Mouse (Mus musculus) midbrain, embryonic 16.5 days (tissue): ENCODE results near the gene Mtcl1. TPM values are rescaled to one million over a fixed set of nuclear protein-coding genes. Genes with fewer than 3 reads are reported as not detected.

ENCODE experiments used
- ATAC-seq: fragments of 200-750 bp; cut with Nextera tagmentation; 2 replicates; pipeline ENCODE4 v1.8.0; 2017; ENCODE audit warnings: moderate TSS enrichment
- H3K27ac ChIP-seq: fragments of 300-500 bp; sonication (generic); 2 replicates; pipeline ENCODE4 v1.5.1; 2014; ENCODE audit warnings: mild to moderate bottlenecking, low read length, mixed read lengths
- H3K27me3 ChIP-seq: fragments of 300-500 bp; sonication (generic); 2 replicates; pipeline ENCODE4 v1.6.1; 2014; ENCODE audit warnings: low read depth, low read length, mixed read lengths; ENCODE audit not compliant: control insufficient read depth, insufficient read depth
- H3K36me3 ChIP-seq: fragments of 300-500 bp; sonication (generic); 2 replicates; pipeline ENCODE4 v1.6.1; 2014; ENCODE audit warnings: mild to moderate bottlenecking, low read length, moderate library complexity, mixed read lengths; ENCODE audit not compliant: control insufficient read depth, insufficient read depth
- H3K4me1 ChIP-seq: fragments of 300-500 bp; sonication (generic); 2 replicates; pipeline ENCODE4 v1.6.1; 2014; ENCODE audit warnings: mild to moderate bottlenecking, low read length, mixed read lengths; ENCODE audit not compliant: control insufficient read depth, insufficient read depth
- H3K4me2 ChIP-seq: fragments of 300-500 bp; sonication (generic); 2 replicates; pipeline ENCODE4 v1.6.1; 2014; ENCODE audit warnings: mild to moderate bottlenecking, low read length, mixed read lengths
- H3K4me3 ChIP-seq: fragments of 300-500 bp; sonication (generic); 2 replicates; pipeline ENCODE4 v1.5.1; 2014; ENCODE audit warnings: low read depth, mild to moderate bottlenecking, low read length, moderate library complexity, mixed read lengths
- H3K9ac ChIP-seq: fragments of 300-500 bp; sonication (generic); 2 replicates; pipeline ENCODE4 v1.6.1; 2014; ENCODE audit warnings: low read depth, low read length, mixed read lengths
- H3K9me3 ChIP-seq: fragments of 300-500 bp; sonication (generic); replicated peaks from 2 replicates; pipeline ENCODE4 v1.6.1; 2014; ENCODE audit warnings: mild to moderate bottlenecking, low read length, mixed read lengths; ENCODE audit not compliant: control insufficient read depth, poor library complexity, severe bottlenecking
- WGBS: fragments of 180-500 bp; shearing (Covaris S2); extraction: QIAGEN DNeasy Blood & Tissue Kit; methylation state at CpG from one replicate; pipeline ENCODE4 v1.1.7; 2014; 5-methylcytosine and 5-hydroxymethylcytosine counted together
- polyA plus RNA-seq: library from polyadenylated mRNA; unstranded; fragments of >200 nt; fragmentation: Nextera tagmentation; extraction: Ambion mirVana; gene quantifications from 2 replicates; pipeline ENCODE4 v1.2.1, GENCODE M21; 2015

Mtcl1 gene
- polyA plus RNA-seq, 1 experiment from 2014 or later: 29.4 TPM

DNA sequence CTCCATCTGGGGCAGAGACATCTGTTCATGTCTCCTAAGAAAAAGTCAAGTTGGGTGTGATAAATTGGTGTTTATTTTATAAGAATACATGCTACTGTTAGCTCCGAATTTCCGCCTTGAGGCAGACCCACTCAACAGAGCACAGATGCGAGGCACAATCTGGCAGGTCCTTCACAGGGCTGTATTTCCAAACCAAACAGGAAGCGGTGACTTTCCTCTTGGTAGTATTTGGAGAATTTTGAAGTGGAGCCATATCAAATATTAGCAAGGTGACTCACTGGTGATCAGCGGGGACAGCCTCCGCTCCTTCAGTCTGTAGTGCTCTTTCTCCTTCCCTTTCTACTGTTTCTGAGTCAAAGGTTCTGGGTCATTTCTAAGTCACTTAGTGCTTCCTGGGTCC lies 97.3 kb downstream of the Mtcl1 start:
- H3K27ac ChIP-seq: no peak overlapping the region
- 88% methylated on average over 6 of the region's 6 CpGs for WGBS
- ATAC-seq: no peak

DNA sequence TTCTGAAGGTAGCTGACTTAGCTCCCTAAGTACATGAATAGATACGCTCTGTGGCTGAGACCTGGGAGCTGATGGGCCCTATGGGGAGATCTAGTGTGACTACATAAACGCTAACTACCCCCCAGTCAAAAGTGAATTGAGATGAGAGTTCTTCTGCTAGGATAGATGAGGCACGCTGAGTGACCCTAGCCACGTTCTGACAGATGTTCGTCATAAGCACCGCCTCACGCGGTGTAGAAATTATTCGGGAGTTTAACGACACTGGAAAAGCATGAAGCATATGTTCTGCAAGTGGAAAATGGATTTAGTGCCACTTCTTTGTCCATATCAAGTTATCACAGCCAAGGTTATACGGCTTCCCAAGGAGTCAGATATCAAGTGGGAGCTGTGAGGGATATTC lies 98.9 kb downstream of the Mtcl1 start:
- 82% methylated on average over 11 of the region's 11 CpGs for WGBS
- H3K27ac ChIP-seq: no peak overlapping the region
- ATAC-seq: no peak

More for the DNA sequence above, 97.3 kb downstream of the Mtcl1 start:
- no peak overlapping the region for H3K4me2 ChIP-seq
- H3K36me3 ChIP-seq: peaks cover 12% of the 10 kb centered on the region
- no peak overlapping the region for H3K9ac ChIP-seq
- H3K9me3 ChIP-seq: no peaks in the 10 kb centered on the region
- no peak overlapping the region for H3K4me3 ChIP-seq
- H3K4me1 ChIP-seq: peaks cover 10% of the 10 kb centered on the region; the same call in 1 of the 2 replicates
- no peaks in the 10 kb centered on the region for H3K27me3 ChIP-seq

DNA sequence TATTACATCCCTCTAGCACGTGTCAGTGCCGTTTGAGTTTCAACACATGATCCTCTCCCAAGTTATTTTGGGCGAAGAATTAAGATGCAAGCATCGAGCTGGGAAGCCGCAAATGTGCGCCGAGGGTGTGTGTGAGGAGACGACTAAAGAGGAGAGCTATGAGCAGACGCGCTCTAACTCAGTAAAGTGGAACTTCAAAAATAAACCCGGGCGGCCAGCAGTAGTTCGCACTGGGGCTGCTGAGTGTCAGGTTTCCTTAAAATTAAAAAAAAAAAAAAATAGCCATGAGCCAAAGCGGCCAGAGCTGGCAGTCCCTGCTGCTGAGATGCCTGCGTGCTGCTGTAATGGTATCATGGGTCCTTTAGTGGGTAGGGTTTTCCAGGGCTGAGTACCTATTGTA lies 99.4 kb downstream of the Mtcl1 start:
- Histone ChIP-seq H3K4me1 (peaks cover 10% of the 10 kb centered on the region; the same call in 1 of the 2 replicates), H3K27ac (no peak overlapping the region), H3K9ac (no peak overlapping the region), H3K36me3 (peaks cover 10% of the 10 kb centered on the region), H3K4me2 (no peak overlapping the region), H3K4me3 (no peak overlapping the region), H3K9me3 (no peaks in the 10 kb centered on the region), H3K27me3 (no peaks in the 10 kb centered on the region)
- 77% methylated on average over 15 of the region's 15 CpGs for WGBS
- no peak for ATAC-seq

More for the DNA sequence above, 98.9 kb downstream of the Mtcl1 start:
- H3K4me1 ChIP-seq: peaks cover 10% of the 10 kb centered on the region; the same call in 1 of the 2 replicates
- peaks cover 12% of the 10 kb centered on the region for H3K36me3 ChIP-seq
- H3K4me2 ChIP-seq: no peak overlapping the region
- H3K9ac ChIP-seq: no peak overlapping the region
- no peaks in the 10 kb centered on the region for H3K9me3 ChIP-seq
- no peak overlapping the region for H3K4me3 ChIP-seq
- H3K27me3 ChIP-seq: no peaks in the 10 kb centered on the region

DNA sequence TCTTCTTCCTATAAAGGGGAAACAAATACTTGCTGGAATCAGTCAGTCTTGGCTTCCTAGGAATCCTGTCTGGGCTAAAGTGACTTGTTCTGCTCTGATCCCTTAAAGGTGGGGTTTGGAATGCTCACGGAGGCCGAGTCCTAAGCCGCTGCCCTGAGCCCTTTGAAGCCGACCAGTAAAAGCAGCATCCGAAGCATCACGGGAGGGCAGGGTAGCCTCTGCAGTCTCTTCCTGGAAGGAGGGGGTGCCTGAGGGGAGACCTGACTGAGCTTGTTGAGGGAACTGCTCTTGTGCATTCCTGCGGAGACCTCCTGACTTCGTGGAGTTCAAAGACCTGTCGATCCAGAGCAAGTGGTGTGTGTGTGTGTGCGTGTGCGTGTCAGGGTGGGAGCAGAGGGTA lies 103.2 kb downstream of the Mtcl1 start:
- Histone ChIP-seq H3K27me3 (no peaks in the 10 kb centered on the region), H3K4me3 (no peak overlapping the region), H3K4me2 (no peak overlapping the region), H3K27ac (no peak overlapping the region), H3K36me3 (peaks cover 20% of the 10 kb centered on the region), H3K9me3 (no peaks in the 10 kb centered on the region), H3K9ac (no peak overlapping the region), H3K4me1 (no peaks in the 10 kb centered on the region; the same call in 1 of the 2 replicates)
- 75% methylated on average over 11 of the region's 11 CpGs for WGBS
- ATAC-seq: no peak

DNA sequence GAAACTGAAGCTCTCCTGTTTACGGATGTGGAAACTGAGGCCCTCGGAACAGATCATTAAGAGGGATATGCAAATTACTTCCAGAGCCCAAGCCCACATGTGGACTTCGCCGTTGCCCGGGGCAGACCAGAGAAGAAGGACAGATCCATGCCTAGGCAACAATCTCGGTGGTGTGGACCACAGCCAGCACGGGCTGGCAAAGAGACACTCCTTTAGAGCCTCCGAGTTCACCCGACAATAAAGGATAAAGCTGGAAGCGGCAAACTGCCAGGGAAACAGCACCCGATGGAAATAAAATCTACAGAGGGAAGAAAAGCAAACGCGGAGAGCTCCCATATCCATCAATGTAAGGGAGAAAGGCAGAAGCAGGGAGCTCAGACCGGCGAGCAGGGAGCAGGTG lies 103.9 kb downstream of the Mtcl1 start:
- no peak for ATAC-seq
- 77% methylated on average over 15 of the region's 15 CpGs for WGBS
- Histone ChIP-seq H3K9me3 (no peaks in the 10 kb centered on the region), H3K27me3 (no peaks in the 10 kb centered on the region), H3K4me3 (no peak overlapping the region), H3K36me3 (peaks cover 20% of the 10 kb centered on the region), H3K4me2 (no peak overlapping the region), H3K9ac (no peak overlapping the region), H3K4me1 (no peaks in the 10 kb centered on the region; the same call in 1 of the 2 replicates), H3K27ac (no peak overlapping the region)

DNA sequence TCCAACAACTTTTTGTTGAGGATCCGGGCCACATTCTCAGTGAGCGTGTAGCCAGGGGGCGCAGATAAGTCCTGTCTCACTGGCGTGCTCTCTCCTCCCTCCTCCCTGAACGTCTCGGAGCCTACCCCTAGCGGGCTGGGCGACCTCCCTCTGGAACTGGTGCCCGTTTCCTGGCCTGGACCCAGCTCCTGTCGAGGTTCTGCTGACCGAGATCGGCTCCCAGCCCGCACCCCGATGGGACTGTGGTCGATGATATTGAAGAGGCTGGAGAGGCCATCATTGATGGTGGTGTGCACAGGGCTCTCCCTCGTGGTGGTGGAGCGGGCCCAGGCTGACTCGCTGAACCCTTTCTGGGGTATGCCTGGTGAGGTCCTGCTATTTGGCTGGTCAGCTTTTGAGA lies 106.6 kb downstream of the Mtcl1 start:
- 92% methylated on average over 18 of the region's 18 CpGs for WGBS
- Histone ChIP-seq H3K36me3 (peaks cover 21% of the 10 kb centered on the region), H3K4me1 (no peaks in the 10 kb centered on the region), H3K27ac (no peak overlapping the region), H3K4me2 (no peak overlapping the region), H3K4me3 (no peak overlapping the region), H3K9me3 (no peaks in the 10 kb centered on the region), H3K27me3 (no peaks in the 10 kb centered on the region), H3K9ac (no peak overlapping the region)
- no peak for ATAC-seq

DNA sequence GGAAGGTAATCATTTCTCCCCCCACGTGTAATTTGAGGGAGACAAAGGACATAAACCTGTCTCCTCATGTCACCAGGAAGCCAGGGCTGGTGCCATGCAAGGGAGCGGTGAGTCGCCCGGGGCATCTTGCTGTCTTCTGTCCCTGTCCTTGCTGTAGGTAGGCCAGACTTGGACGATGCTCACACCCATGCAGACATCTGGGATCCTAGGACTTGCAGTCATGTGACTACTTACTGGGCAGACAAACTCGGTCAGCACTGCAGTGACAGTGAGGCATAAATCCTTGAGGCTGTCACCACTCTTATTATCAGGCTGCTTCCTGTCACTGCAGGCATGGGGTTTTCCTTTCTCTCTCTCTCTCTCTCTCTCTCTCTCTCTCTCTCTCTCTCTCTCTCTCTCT lies 107.9 kb downstream of the Mtcl1 start:
- 90% methylated on average over 6 of the region's 6 CpGs for WGBS
- Histone ChIP-seq H3K27me3 (no peaks in the 10 kb centered on the region), H3K4me1 (no peaks in the 10 kb centered on the region), H3K9ac (no peak overlapping the region), H3K4me3 (no peak overlapping the region), H3K4me2 (no peak overlapping the region), H3K27ac (no peak overlapping the region), H3K9me3 (no peaks in the 10 kb centered on the region), H3K36me3 (peaks cover 24% of the 10 kb centered on the region)
- no peak for ATAC-seq

DNA sequence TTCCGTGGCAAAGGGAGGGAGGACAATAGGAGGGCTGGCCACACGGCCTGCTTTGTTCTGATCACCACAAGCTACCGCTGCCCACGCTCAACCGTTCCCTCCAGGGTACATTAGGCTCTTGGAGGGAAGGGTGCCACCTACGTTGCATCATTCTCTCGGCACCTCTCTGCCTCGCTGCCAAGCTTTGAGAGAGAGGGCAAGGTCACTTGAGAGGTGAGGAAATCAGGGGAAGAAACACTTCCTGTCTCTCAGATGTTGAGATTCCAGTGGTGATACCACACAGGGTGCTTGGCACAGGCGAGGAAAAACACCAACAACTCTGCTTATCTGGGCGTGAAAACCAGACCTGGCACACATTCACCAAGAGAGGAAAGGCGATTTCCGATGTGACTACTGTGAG lies 108.8 kb downstream of the Mtcl1 start:
- no peak for ATAC-seq
- no peaks in the 10 kb centered on the region for H3K9me3 ChIP-seq
- H3K4me2 ChIP-seq: no peak overlapping the region
- no peak overlapping the region for H3K4me3 ChIP-seq
- no peaks in the 10 kb centered on the region for H3K4me1 ChIP-seq
- 83% methylated on average over 12 of the region's 12 CpGs for WGBS
- no peak overlapping the region for H3K27ac ChIP-seq
- H3K36me3 ChIP-seq: peaks cover 26% of the 10 kb centered on the region
- no peak overlapping the region for H3K9ac ChIP-seq
- no peaks in the 10 kb centered on the region for H3K27me3 ChIP-seq

DNA sequence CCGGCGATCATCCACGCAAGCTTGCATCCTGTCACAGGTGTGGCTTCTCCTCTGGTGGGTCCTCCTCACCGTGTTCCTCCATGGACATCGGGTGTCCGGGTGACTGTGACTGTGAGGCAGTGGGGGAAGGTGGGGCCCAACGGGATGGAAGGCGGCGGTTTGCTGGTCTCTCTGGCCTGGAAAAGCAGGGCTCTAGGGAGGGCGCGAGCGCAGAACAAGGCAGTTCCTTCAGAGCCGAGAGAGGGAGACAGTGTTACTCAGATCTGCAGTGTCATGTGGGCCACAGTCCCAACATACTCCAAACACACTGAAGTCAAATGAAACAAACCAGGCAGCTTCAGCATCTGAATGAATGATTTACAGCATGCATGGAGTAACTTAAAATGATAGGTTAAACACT lies 111.6 kb downstream of the Mtcl1 start:
- 0 out of 2 replicates have a peak, but pooled peaks cover 2% of the 10 kb centered on the region for H3K4me1 ChIP-seq
- no peak overlapping the region for H3K27ac ChIP-seq
- peaks cover 14% of the 10 kb centered on the region for H3K36me3 ChIP-seq
- H3K4me2 ChIP-seq: no peak overlapping the region
- H3K27me3 ChIP-seq: no peaks in the 10 kb centered on the region
- H3K4me3 ChIP-seq: no peak overlapping the region
- no peaks in the 10 kb centered on the region for H3K9me3 ChIP-seq
- H3K9ac ChIP-seq: no peak overlapping the region
- WGBS: 92% methylated on average over 13 of the region's 13 CpGs
- ATAC-seq: no peak
